In genomic region chr10:111589186-111589585, GRCm38 (mm10) we compare ENCODE assay signal across 16 mouse cellular contexts.
"Had no signal": no experiment of that assay in that cellular context is flagged by ENCODE, and none has a peak within 500 bp of the region (broad histone marks: within the 10 kb centered on the region; RNA-seq: fewer than 3 reads in every experiment).

No protein-coding gene starts in this region.

- DNase-seq: heart, postnatal 10 days; heart, postnatal 14 days; heart, postnatal 36 days; heart, postnatal 4 days; kidney, adult 11 months; kidney, adult 18-20 months; kidney, adult 2 months; kidney, adult 8-10 months; kidney, adult 9 months; kidney, postnatal 10 days; kidney, postnatal 14 days; kidney, postnatal 25 days; kidney, postnatal 36 days; kidney, postnatal 4 days; layer of hippocampus, adult 9-11 months; layer of hippocampus, postnatal 36 days had no signal
